Mouse (Mus musculus) MEL (cell line): ENCODE data around the gene Gm12886. TPM values are rescaled to one million over a fixed set of nuclear protein-coding genes. Genes with fewer than 3 reads are reported as not detected.

Source experiments
- DNase-seq: peaks from one replicate; pipeline ENCODE4 v3.0.0; 2011; ENCODE audit warnings: low read depth, low spot score
- H3K27ac ChIP-seq: 2 replicates; pipeline ENCODE4 v1.5.1; 2012; ENCODE audit warnings: low read depth, mild to moderate bottlenecking, control low read depth, low read length, moderate library complexity; ENCODE audit not compliant: control insufficient read depth
- H3K27me3 ChIP-seq, 2 experiments: fragments of 150-350 bp in 1 of 2; sonication (generic) in 1 of 2; 2 replicates each; pipeline ENCODE4 v1.6.1; 2012; ENCODE audit warnings: low read length in 2 of 2, mild to moderate bottlenecking in 2 of 2, improper control_type of control experiment in 1 of 2, moderate library complexity in 1 of 2; ENCODE audit not compliant: insufficient read depth in 2 of 2, control insufficient read depth in 1 of 2
- H3K36me3 ChIP-seq, 2 experiments: 2 replicates each; pipeline ENCODE4 v1.6.1; 2012 to 2014; ENCODE audit warnings: low read length in 2 of 2, improper control_type of control experiment in 1 of 2, inconsistent platforms in 1 of 2, mild to moderate bottlenecking in 1 of 2; ENCODE audit not compliant: insufficient read depth in 2 of 2, control insufficient read depth in 1 of 2
- H3K4me1 ChIP-seq, 2 experiments: fragments of 150-350 bp in 1 of 2; sonication (generic) in 1 of 2; 2 replicates each; pipeline ENCODE4 v1.6.1; 2012; ENCODE audit warnings: low read length in 2 of 2, improper control_type of control experiment in 1 of 2, mild to moderate bottlenecking in 1 of 2; ENCODE audit not compliant: insufficient read depth in 2 of 2, control insufficient read depth in 1 of 2
- H3K4me3 ChIP-seq, 2 experiments: fragments of 150-350 bp in 1 of 2; sonication (generic) in 1 of 2; 2 replicates each; pipeline ENCODE4 v1.5.1; 2012; ENCODE audit warnings: low read depth in 2 of 2, low read length in 2 of 2, mild to moderate bottlenecking in 2 of 2, moderate library complexity in 2 of 2, control low read depth in 1 of 2, improper control_type of control experiment in 1 of 2; ENCODE audit not compliant: control insufficient read depth in 1 of 2, insufficient read depth in 1 of 2
- H3K79me2 ChIP-seq: 2 replicates; pipeline ENCODE4 v1.6.1; 2012; ENCODE audit warnings: mild to moderate bottlenecking, low read length, moderate library complexity; ENCODE audit not compliant: control insufficient read depth, poor library complexity, insufficient read depth
- H3K9ac ChIP-seq: 2 replicates; pipeline ENCODE4 v1.6.1; 2012; ENCODE audit warnings: low read depth, mild to moderate bottlenecking, control low read depth, low read length, moderate library complexity; ENCODE audit not compliant: control insufficient read depth, poor library complexity, severe bottlenecking
- H3K9me3 ChIP-seq: fragments of 150-350 bp; sonication (generic); replicated peaks from 2 replicates; pipeline ENCODE4 v1.6.1; 2012; ENCODE audit warnings: mild to moderate bottlenecking, low read length, improper control_type of control experiment, moderate library complexity; ENCODE audit not compliant: insufficient read depth
- BHLHE40 ChIP-seq: IDR thresholded peaks from 2 replicates; pipeline ENCODE4 v1.6.1; 2012; ENCODE audit warnings: low read depth, mild to moderate bottlenecking, inconsistent platforms, low read length, improper control_type of control experiment, borderline replicate concordance
- CTCF ChIP-seq, 3 experiments: IDR thresholded peaks in 2 of 3; conservative IDR thresholded peaks in 1 of 3; 2 replicates each; pipeline ENCODE4 v1.5.1; 2011 to 2012; ENCODE audit warnings: low read length in 3 of 3, low read depth in 2 of 3, mild to moderate bottlenecking in 2 of 3, improper control_type of control experiment in 1 of 3, inconsistent platforms in 1 of 3, mixed read lengths in 1 of 3, moderate library complexity in 1 of 3; ENCODE audit not compliant: control insufficient read depth in 1 of 3, insufficient read depth in 1 of 3, poor library complexity in 1 of 3, severe bottlenecking in 1 of 3
- ELF1 ChIP-seq: IDR thresholded peaks from 2 replicates; pipeline ENCODE4 v1.6.1; 2014; ENCODE audit warnings: low read depth, mild to moderate bottlenecking, inconsistent platforms, low read length, improper control_type of control experiment, moderate library complexity
- EP300 ChIP-seq, 2 experiments: IDR thresholded peaks; 2 replicates each; pipeline ENCODE4 v1.6.1; 2011; ENCODE audit warnings: improper control_type of control experiment in 2 of 2, low read length in 2 of 2, low read depth in 1 of 2, mild to moderate bottlenecking in 1 of 2
- ETS1 ChIP-seq: IDR thresholded peaks from 2 replicates; pipeline ENCODE4 v1.6.1; 2012; ENCODE audit warnings: low read depth, mild to moderate bottlenecking, inconsistent platforms, low read length, improper control_type of control experiment, moderate library complexity
- MAFK ChIP-seq: IDR thresholded peaks from 2 replicates; pipeline ENCODE4 v1.6.1; 2011; ENCODE audit warnings: low read depth, mild to moderate bottlenecking, low read length, improper control_type of control experiment, borderline replicate concordance
- TAL1 ChIP-seq: IDR thresholded peaks from 2 replicates; pipeline ENCODE4 v1.6.1; 2012; ENCODE audit warnings: mild to moderate bottlenecking, inconsistent platforms, low read length, moderate library complexity, mixed read lengths
- TCF12 ChIP-seq: IDR thresholded peaks from 2 replicates; pipeline ENCODE4 v1.6.1; 2014; ENCODE audit warnings: low read depth, mild to moderate bottlenecking, inconsistent platforms, low read length, improper control_type of control experiment, moderate library complexity
- polyA plus RNA-seq, 2 experiments: library from polyadenylated mRNA; stranded (reverse) in 1 of 2; unstranded in 1 of 2; fragments of >175 nt in 1 of 2; fragments of >200 nt in 1 of 2; gene quantifications; 2 replicates each; pipeline versions ENCODE4 v1.2.1 to v1.2.4; 2012; ENCODE audit warnings: low replicate concordance in 2 of 2, low read depth in 1 of 2; ENCODE audit not compliant: insufficient read length in 2 of 2, insufficient read depth in 1 of 2, missing spikeins in 1 of 2
- total RNA-seq: library from RNA; depleted of rRNA; stranded (reverse); fragments of 300-350 nt; gene quantifications from 2 replicates; pipeline ENCODE4 v1.2.3, GENCODE M21; 2012; rRNA removed

The Gm12886 gene
- not detected in 2 replicates for total RNA-seq
- not detected for polyA plus RNA-seq

- Histone ChIP-seq H3K4me3 (no peak within 1 kb of the TSS), H3K27me3 (no peaks in the 10 kb centered on the region), H3K36me3 (no peaks in the 10 kb centered on the region), H3K9me3 (no peaks in the 10 kb centered on the region), H3K27ac (no peak within 1 kb of the TSS), H3K4me1 (no peaks in the 10 kb centered on the region), H3K79me2 (no peaks in the 10 kb centered on the region), H3K9ac (no peak within 1 kb of the TSS)
- no peak for DNase-seq
- no peak for TF ChIP-seq ETS1
- TF ChIP-seq ELF1: no peak
- TF ChIP-seq BHLHE40: no peak
- TF ChIP-seq EP300 (IDR thresholded peaks at IDR 0.05; ENCODE audit: low read depth in 1 of 2, low read length in 2 of 2): no peak
- TF ChIP-seq CTCF (IDR thresholded peaks at IDR 0.05 in 2 of 3, conservative IDR thresholded peaks at IDR 0.05 in 1 of 3; ENCODE audit: control insufficient read depth in 1 of 3, insufficient read depth in 1 of 3, low read depth in 2 of 3, low read length in 3 of 3, poor library complexity in 1 of 3, severe bottlenecking in 1 of 3): no peak
- TF ChIP-seq TAL1: no peak
- TF ChIP-seq MAFK: no peak
- no peak for TF ChIP-seq TCF12
Measured at GRCm38 (mm10) chr4:121422999-121423398, at the start of gene Gm12886. Gene Gm12886 (minus strand): TSS chr4:121423099.

Other genes with a start within 250 kb of the Gm12886 start
- 17.3 and 21.0 TPM in 2 replicates for gene Rlf, start 208.0 kb downstream of the Gm12886 start, total RNA-seq
- 10 to 100 TPM; 14.1 to 54.0 TPM for gene Rlf, start 208.0 kb downstream of the Gm12886 start, polyA plus RNA-seq
- gene Gm12888, start 98.2 kb downstream of the Gm12886 start, total RNA-seq: not detected in 2 replicates
- gene Gm12888, start 98.2 kb downstream of the Gm12886 start, polyA plus RNA-seq: not detected
- gene Gm12887, start 199.0 kb upstream of the Gm12886 start, total RNA-seq: not detected in 2 replicates
- gene Gm12887, start 199.0 kb upstream of the Gm12886 start, polyA plus RNA-seq: not detected